Mouse (Mus musculus): ENCODE data around the gene Serpinb3a.
"Not testable (repeated sequence)": the region's sequence is repeated elsewhere in the genome, so short reads cannot be mapped to it uniquely, and the experiment has no call there.

Serpinb3a gene

GRCm38 (mm10) chr1:107052203-107052602, at the start of gene Serpinb3a:
Gene Serpinb3a, minus strand, starts transcription at chr1:107052303.
- DNase-seq (ENCODE audit: low spot score in 2 of 2) = no peak

- DNase-seq (ENCODE audit: low spot score in 2 of 2) = no peak
Observed at GRCm38 (mm10) chr1:107098417-107098816, 46.3 kb upstream of the Serpinb3a start.

- no peak for DNase-seq (ENCODE audit: low spot score in 2 of 2)
Observed at GRCm38 (mm10) chr1:107083406-107083805, 31.3 kb upstream of the Serpinb3a start, which contains the start of gene Serpinb3d. Gene Serpinb3d, minus strand, starts transcription at chr1:107083506.

- not testable (repeated sequence) for DNase-seq (ENCODE audit: low spot score in 2 of 2)
Observed at GRCm38 (mm10) chr1:107034236-107034635, 17.9 kb downstream of the Serpinb3a start.

- no peak for DNase-seq (ENCODE audit: low spot score in 2 of 2)
Observed at GRCm38 (mm10) chr1:107025886-107026285, 26.2 kb downstream of the Serpinb3a start.

GRCm38 (mm10) chr1:107015210-107015609, 36.9 kb downstream of the Serpinb3a start:
- DNase-seq (ENCODE audit: low spot score in 2 of 2) = no peak

- DNase-seq (ENCODE audit: low spot score in 2 of 2) = peak in 1 of 2 experiments; percentile 4
Observed at GRCm38 (mm10) chr1:107014530-107014929, 37.6 kb downstream of the Serpinb3a start.

GRCm38 (mm10) chr1:107006316-107006715, 45.8 kb downstream of the Serpinb3a start:
- DNase-seq (ENCODE audit: low spot score in 2 of 2) = no peak

GRCm38 (mm10) chr1:107001754-107002153, 50.3 kb downstream of the Serpinb3a start:
- DNase-seq (ENCODE audit: low spot score in 2 of 2) = no peak

- no peak for DNase-seq (ENCODE audit: low spot score in 2 of 2)
Observed at GRCm38 (mm10) chr1:107000424-107000823, 51.7 kb downstream of the Serpinb3a start.

All from urinary bladder, postnatal 36 days (tissue).